Mouse (Mus musculus) layer of hippocampus, adult 2 months (tissue): ENCODE measurements at regions not wholly inside any gene's neighbourhood (a gene's known extent, or its start where the extent isn't known, plus 50 kb on each side); places are given as distances from the start of the nearest gene placed in this dataset.
A peak's percentile ranks its signal among the peaks of the same experiment; 100 is the strongest.

Experiments
- DNase-seq, 2 experiments: peaks; one replicate each; pipeline ENCODE4 v3.0.0; 2022; ENCODE audit warnings: low spot score in 2 of 2
- H3K27ac ChIP-seq: fragments of 200-600 bp; 2 replicates; pipeline ENCODE4 v1.8.1; 2022
- H3K4me3 ChIP-seq: fragments of 200-600 bp; 2 replicates; pipeline ENCODE4 v1.8.1; 2022; ENCODE audit warnings: mild to moderate bottlenecking
- CTCF ChIP-seq: fragments of 200-600 bp; conservative IDR thresholded peaks from 2 replicates; pipeline ENCODE4 v1.8.1; 2022; ENCODE audit warnings: antibody characterized with exemption, mild to moderate bottlenecking, moderate library complexity

GRCm38 (mm10) chr17:9905501-9906462 lies 236.3 kb upstream of the Pabpc6 start:
- peak; percentile 74 to 87 for DNase-seq
- Histone ChIP-seq H3K4me3 (peak overlapping the region; percentile 55), H3K27ac (peak overlapping the region; percentile 95)
- TF ChIP-seq CTCF: peak; percentile 19

GRCm38 (mm10) chr17:9904525-9904991 lies 235.0 kb upstream of the Pabpc6 start:
- DNase-seq: no peak
- Histone ChIP-seq H3K4me3 (no peak overlapping the region), H3K27ac (peak overlapping the region; percentile 95)
- TF ChIP-seq CTCF: no peak

- H3K27ac ChIP-seq: peak overlapping the region; percentile 95
These were observed 233.8 kb upstream of the Pabpc6 start for GRCm38 (mm10) chr17:9903313-9903712.

GRCm38 (mm10) chr17:9896964-9897363 lies 227.4 kb upstream of the Pabpc6 start:
- DNase-seq: no peak
- no peak for TF ChIP-seq CTCF
- Histone ChIP-seq H3K27ac (no peak overlapping the region), H3K4me3 (no peak overlapping the region)

More at GRCm38 (mm10) chr17:9903313-9903712, 233.8 kb upstream of the Pabpc6 start:
- DNase-seq: peak in 1 of 2 experiments; percentile 18
- TF ChIP-seq CTCF: no peak
- no peak overlapping the region for H3K4me3 ChIP-seq

GRCm38 (mm10) chr17:9895686-9896082 lies 226.2 kb upstream of the Pabpc6 start:
- H3K4me3 ChIP-seq: no peak overlapping the region
- no peak overlapping the region for H3K27ac ChIP-seq
- DNase-seq: no peak
- no peak for TF ChIP-seq CTCF

GRCm38 (mm10) chr17:9894828-9895685 lies 225.5 kb upstream of the Pabpc6 start:
- no peak for TF ChIP-seq CTCF
- Histone ChIP-seq H3K4me3 (no peak overlapping the region), H3K27ac (no peak overlapping the region)
- DNase-seq: no peak

- DNase-seq: no peak
These were observed 224.4 kb upstream of the Pabpc6 start for GRCm38 (mm10) chr17:9893966-9894365.

GRCm38 (mm10) chr17:9892776-9893175 lies 223.3 kb upstream of the Pabpc6 start:
- no peak for TF ChIP-seq CTCF
- no peak for DNase-seq

More at GRCm38 (mm10) chr17:9893966-9894365, 224.4 kb upstream of the Pabpc6 start:
- H3K27ac ChIP-seq: no peak overlapping the region
- TF ChIP-seq CTCF: peak; percentile 72
- no peak overlapping the region for H3K4me3 ChIP-seq

GRCm38 (mm10) chr17:9892141-9892540 lies 222.6 kb upstream of the Pabpc6 start:
- no peak overlapping the region for H3K4me3 ChIP-seq
- no peak for TF ChIP-seq CTCF
- no peak for DNase-seq
- no peak overlapping the region for H3K27ac ChIP-seq

More at GRCm38 (mm10) chr17:9892776-9893175, 223.3 kb upstream of the Pabpc6 start:
- H3K27ac ChIP-seq: no peak overlapping the region
- H3K4me3 ChIP-seq: no peak overlapping the region

GRCm38 (mm10) chr17:9888494-9888893 lies 219.0 kb upstream of the Pabpc6 start:
- no peak for TF ChIP-seq CTCF

GRCm38 (mm10) chr17:9885110-9885509 lies 215.6 kb upstream of the Pabpc6 start:
- H3K27ac ChIP-seq: peak overlapping the region; percentile 64
- DNase-seq: no peak
- no peak for TF ChIP-seq CTCF
- H3K4me3 ChIP-seq: no peak overlapping the region

More at GRCm38 (mm10) chr17:9888494-9888893, 219.0 kb upstream of the Pabpc6 start:
- H3K27ac ChIP-seq: no peak overlapping the region
- no peak for DNase-seq
- no peak overlapping the region for H3K4me3 ChIP-seq

- DNase-seq: no peak
- TF ChIP-seq CTCF: no peak
- Histone ChIP-seq H3K27ac (peak overlapping the region; percentile 58), H3K4me3 (no peak overlapping the region)
These were observed 213.2 kb upstream of the Pabpc6 start for GRCm38 (mm10) chr17:9882639-9883226.
